Mouse (Mus musculus): Measurements from ENCODE around the gene Arhgap15. TPM values are rescaled to one million over a fixed set of nuclear protein-coding genes. Genes with fewer than 3 reads are reported as not detected.

Gene Arhgap15
- polyA plus RNA-seq, 1 experiment from 2014 or later: 0.30 TPM

GRCm38 (mm10) chr2:44029035-44029715, 280.6 kb downstream of the Arhgap15 start:
- DNase-seq (ENCODE audit: extremely low spot score, low spot score): no peak
- H3K4me3 ChIP-seq: no peak overlapping the region
- H3K36me3 ChIP-seq (replicated peaks): no peaks in the 10 kb centered on the region
- no peaks in the 10 kb centered on the region for H3K27me3 ChIP-seq (ENCODE audit: poor library complexity, severe bottlenecking)
- H3K9me3 ChIP-seq: no peaks in the 10 kb centered on the region
- WGBS: 93% methylated on average over 8 of the region's 8 CpGs
- H3K27ac ChIP-seq: no peak overlapping the region
- no peaks in the 10 kb centered on the region for H3K4me1 ChIP-seq

DNA sequence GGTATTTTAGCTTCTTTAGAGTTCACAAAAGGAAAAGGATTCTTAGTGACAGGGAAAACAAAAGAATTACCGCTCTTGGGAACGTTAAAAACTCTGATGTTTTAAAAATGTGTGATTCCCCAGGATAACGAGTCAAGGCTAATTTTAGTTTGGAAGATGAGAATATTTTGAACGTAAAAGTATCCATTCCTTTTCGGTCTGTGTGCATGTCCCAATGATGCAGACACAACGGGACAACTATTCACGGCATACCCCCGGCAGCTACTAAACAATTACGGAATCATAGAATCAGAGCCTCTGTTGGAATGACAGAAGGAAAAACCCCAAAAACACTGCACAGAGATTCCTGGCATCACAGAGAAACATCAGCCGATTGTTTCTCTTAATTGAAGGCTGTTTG, 281.2 kb downstream of the Arhgap15 start:
- no peaks in the 10 kb centered on the region for H3K4me1 ChIP-seq
- DNase-seq (ENCODE audit: extremely low spot score, low spot score): no peak
- H3K27me3 ChIP-seq (ENCODE audit: poor library complexity, severe bottlenecking): no peaks in the 10 kb centered on the region
- no peaks in the 10 kb centered on the region for H3K36me3 ChIP-seq (replicated peaks)
- H3K27ac ChIP-seq: no peak overlapping the region
- 92% methylated on average over 10 of the region's 10 CpGs for WGBS
- H3K9me3 ChIP-seq: no peaks in the 10 kb centered on the region
- H3K4me3 ChIP-seq: no peak overlapping the region

DNA sequence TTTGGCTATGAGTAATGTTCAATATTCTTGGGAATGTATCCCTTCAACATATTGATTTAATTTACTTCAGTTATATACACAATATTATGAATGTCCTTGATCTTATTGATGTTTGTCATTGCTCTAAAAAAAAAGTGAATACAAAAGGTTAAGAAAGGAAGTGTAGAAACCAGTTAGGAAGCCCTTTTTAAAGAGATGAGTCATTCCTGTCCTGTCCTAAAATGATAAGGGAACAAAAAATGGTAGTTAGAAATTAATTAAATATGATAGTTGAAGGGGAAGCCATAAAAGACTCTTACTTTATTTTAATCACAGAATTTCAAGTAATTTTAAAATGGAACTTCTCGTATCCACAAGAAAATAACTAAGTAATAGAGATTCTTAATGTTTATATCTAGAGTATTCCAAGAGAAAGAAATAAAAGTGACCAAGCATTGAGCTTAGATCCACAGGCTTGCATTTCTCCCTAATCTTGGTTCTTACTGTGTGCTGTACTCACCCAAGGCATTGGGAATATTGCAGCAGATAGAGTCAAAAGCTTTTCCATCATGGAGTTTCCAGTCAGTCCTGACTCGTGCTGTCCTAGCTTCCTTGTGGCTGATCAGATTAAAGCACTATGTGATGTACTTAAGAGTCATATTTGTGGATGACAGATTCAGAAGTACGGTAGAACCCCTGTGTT, 291.0 kb downstream of the Arhgap15 start:
- 84% methylated on average over 3 of the region's 3 CpGs for WGBS
- no peak for DNase-seq (ENCODE audit: extremely low spot score, low spot score)
- Histone ChIP-seq H3K27ac (no peak overlapping the region), H3K4me3 (no peak overlapping the region), H3K36me3 (replicated peaks) (no peaks in the 10 kb centered on the region), H3K4me1 (no peaks in the 10 kb centered on the region), H3K9me3 (no peaks in the 10 kb centered on the region), H3K27me3 (ENCODE audit: poor library complexity, severe bottlenecking) (no peaks in the 10 kb centered on the region)

- Histone ChIP-seq H3K4me3 (no peak overlapping the region), H3K27me3 (ENCODE audit: poor library complexity, severe bottlenecking) (no peaks in the 10 kb centered on the region), H3K36me3 (replicated peaks) (no peaks in the 10 kb centered on the region), H3K27ac (no peak overlapping the region), H3K9me3 (no peaks in the 10 kb centered on the region), H3K4me1 (no peaks in the 10 kb centered on the region)
- WGBS: 73% methylated on average over 2 of the region's 2 CpGs
- no peak for DNase-seq (ENCODE audit: extremely low spot score, low spot score)
Observed at GRCm38 (mm10) chr2:44044088-44044487, 295.5 kb downstream of the Arhgap15 start.

DNA sequence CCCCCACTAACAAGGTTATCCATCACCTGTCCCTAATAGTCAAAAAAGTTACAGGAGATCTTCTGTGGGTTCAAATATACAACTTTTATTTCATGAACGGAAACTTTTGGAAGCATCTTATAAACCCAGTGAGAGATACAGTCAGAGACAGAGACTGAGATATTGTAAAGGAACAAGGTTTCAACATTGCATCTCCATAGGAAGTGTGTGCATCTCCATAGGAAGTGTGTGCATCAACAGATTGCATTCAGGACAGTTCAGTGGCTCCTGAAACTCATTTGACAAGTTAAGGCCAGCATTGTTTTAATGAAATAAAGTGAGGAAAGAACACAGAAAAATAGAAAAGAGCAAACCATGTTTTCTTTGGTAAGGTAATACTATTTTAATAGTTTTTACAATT, 296.0 kb downstream of the Arhgap15 start:
- Histone ChIP-seq H3K36me3 (replicated peaks) (no peaks in the 10 kb centered on the region), H3K4me1 (no peaks in the 10 kb centered on the region), H3K4me3 (no peak overlapping the region), H3K27ac (no peak overlapping the region), H3K27me3 (ENCODE audit: poor library complexity, severe bottlenecking) (no peaks in the 10 kb centered on the region), H3K9me3 (no peaks in the 10 kb centered on the region)
- no peak for DNase-seq (ENCODE audit: extremely low spot score, low spot score)
- WGBS: 88% methylated on average over 1 of the region's 1 CpGs

- H3K27me3 ChIP-seq (ENCODE audit: poor library complexity, severe bottlenecking): no peaks in the 10 kb centered on the region
- no peaks in the 10 kb centered on the region for H3K9me3 ChIP-seq
- no peaks in the 10 kb centered on the region for H3K4me1 ChIP-seq
- H3K36me3 ChIP-seq (replicated peaks): no peaks in the 10 kb centered on the region
- no peak overlapping the region for H3K4me3 ChIP-seq
- DNase-seq (ENCODE audit: extremely low spot score, low spot score): no peak
- 81% methylated on average over 1 of the region's 1 CpGs for WGBS
- H3K27ac ChIP-seq: no peak overlapping the region
Observed at GRCm38 (mm10) chr2:44045231-44045630, 296.6 kb downstream of the Arhgap15 start.

DNA sequence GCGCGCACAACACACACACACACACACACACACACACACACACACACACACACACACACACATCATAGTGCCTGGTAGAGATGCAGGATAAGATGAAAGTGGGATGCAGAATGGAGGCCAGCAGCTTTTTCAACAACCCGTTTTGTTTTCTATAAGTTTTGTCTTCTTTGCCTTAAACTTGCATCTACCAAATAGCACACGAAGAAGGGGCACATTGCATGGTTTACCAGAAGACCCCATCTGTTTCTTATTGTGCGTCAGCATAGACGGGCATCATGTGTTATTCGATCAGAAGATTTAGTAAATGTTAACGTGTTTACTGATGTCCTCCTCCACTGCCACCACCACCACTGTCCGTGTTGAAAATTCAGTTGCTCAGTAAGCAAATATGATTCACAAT, 311.7 kb downstream of the Arhgap15 start:
- Histone ChIP-seq H3K9me3 (no peaks in the 10 kb centered on the region), H3K27ac (0 out of 2 replicates have a peak overlapping the region, but pooled peaks have one; percentile 5), H3K4me3 (no peak overlapping the region), H3K4me1 (peaks cover 8% of the 10 kb centered on the region), H3K27me3 (ENCODE audit: poor library complexity, severe bottlenecking) (no peaks in the 10 kb centered on the region), H3K36me3 (replicated peaks) (no peaks in the 10 kb centered on the region)
- 81% methylated on average over 9 of the region's 9 CpGs for WGBS
- no peak for DNase-seq (ENCODE audit: extremely low spot score, low spot score)

DNA sequence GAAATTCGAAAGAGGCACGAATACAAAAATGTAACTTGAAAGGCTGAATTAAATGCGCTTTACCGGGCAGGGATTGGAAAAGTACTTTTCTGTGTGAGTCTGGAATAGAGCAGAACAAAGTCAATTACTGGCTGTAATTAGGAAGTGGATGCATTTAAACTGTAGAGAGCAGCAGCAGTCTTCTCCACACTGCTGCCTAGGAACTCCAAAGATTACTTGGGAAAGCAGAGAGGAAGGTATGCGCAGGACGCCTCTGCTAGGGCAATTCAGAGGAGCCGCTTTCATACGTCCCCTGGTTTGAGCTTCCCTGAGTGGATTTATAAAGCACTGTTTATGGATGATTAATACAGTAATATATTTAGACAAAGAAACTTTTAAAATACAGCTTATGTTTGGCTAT, 312.1 kb downstream of the Arhgap15 start:
- Histone ChIP-seq H3K27ac (0 out of 2 replicates have a peak overlapping the region, but pooled peaks have one; percentile 5), H3K36me3 (replicated peaks) (no peaks in the 10 kb centered on the region), H3K4me3 (no peak overlapping the region), H3K4me1 (peaks cover 8% of the 10 kb centered on the region), H3K27me3 (ENCODE audit: poor library complexity, severe bottlenecking) (no peaks in the 10 kb centered on the region), H3K9me3 (no peaks in the 10 kb centered on the region)
- WGBS: 58% methylated on average over 8 of the region's 8 CpGs
- DNase-seq (ENCODE audit: extremely low spot score, low spot score): no peak

GRCm38 (mm10) chr2:44065067-44065466, 316.4 kb downstream of the Arhgap15 start:
- DNase-seq (ENCODE audit: extremely low spot score, low spot score): no peak
- H3K36me3 ChIP-seq (replicated peaks): no peaks in the 10 kb centered on the region
- H3K27me3 ChIP-seq (ENCODE audit: poor library complexity, severe bottlenecking): no peaks in the 10 kb centered on the region
- 89% methylated on average over 5 of the region's 5 CpGs for WGBS
- peaks cover 8% of the 10 kb centered on the region for H3K4me1 ChIP-seq
- no peak overlapping the region for H3K4me3 ChIP-seq
- H3K9me3 ChIP-seq: no peaks in the 10 kb centered on the region
- no peak overlapping the region for H3K27ac ChIP-seq

- 89% methylated on average over 7 of the region's 7 CpGs for WGBS
- no peak for DNase-seq (ENCODE audit: extremely low spot score, low spot score)
- H3K4me1 ChIP-seq: no peaks in the 10 kb centered on the region
- no peaks in the 10 kb centered on the region for H3K27me3 ChIP-seq (ENCODE audit: poor library complexity, severe bottlenecking)
- no peak overlapping the region for H3K4me3 ChIP-seq
- H3K9me3 ChIP-seq: no peaks in the 10 kb centered on the region
- H3K27ac ChIP-seq: no peak overlapping the region
- H3K36me3 ChIP-seq (replicated peaks): no peaks in the 10 kb centered on the region
Observed at GRCm38 (mm10) chr2:44068151-44068840, 319.7 kb downstream of the Arhgap15 start.

DNA sequence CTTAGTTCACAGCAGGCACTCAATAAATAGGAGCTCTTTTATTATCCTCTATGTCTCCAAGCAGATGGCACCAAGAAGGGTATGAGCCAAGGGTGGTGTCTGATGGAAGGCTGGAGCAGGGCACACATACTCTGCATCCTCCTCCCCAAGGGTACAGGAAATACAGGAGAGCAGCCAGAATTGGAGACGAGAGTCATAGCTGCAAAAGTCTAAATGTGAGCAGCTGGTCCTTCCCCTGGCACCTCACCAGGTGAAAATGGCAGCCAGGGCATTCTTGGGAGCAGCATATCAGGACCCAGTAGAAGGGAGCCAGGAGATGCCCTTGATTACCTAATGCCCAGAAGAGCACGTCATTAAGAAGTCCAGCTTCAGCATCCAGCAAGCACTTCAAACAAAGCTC, 320.3 kb downstream of the Arhgap15 start:
- Histone ChIP-seq H3K36me3 (replicated peaks) (no peaks in the 10 kb centered on the region), H3K9me3 (no peaks in the 10 kb centered on the region), H3K4me1 (no peaks in the 10 kb centered on the region), H3K27me3 (ENCODE audit: poor library complexity, severe bottlenecking) (no peaks in the 10 kb centered on the region), H3K4me3 (no peak overlapping the region), H3K27ac (no peak overlapping the region)
- 87% methylated on average over 2 of the region's 2 CpGs for WGBS
- no peak for DNase-seq (ENCODE audit: extremely low spot score, low spot score)

GRCm38 (mm10) chr2:44076570-44076969, 327.9 kb downstream of the Arhgap15 start:
- H3K4me1 ChIP-seq: 0 out of 2 replicates have a peak, but pooled peaks cover 4% of the 10 kb centered on the region
- H3K27me3 ChIP-seq (ENCODE audit: poor library complexity, severe bottlenecking): no peaks in the 10 kb centered on the region
- H3K4me3 ChIP-seq: no peak overlapping the region
- H3K27ac ChIP-seq: no peak overlapping the region
- no peaks in the 10 kb centered on the region for H3K9me3 ChIP-seq
- no peaks in the 10 kb centered on the region for H3K36me3 ChIP-seq (replicated peaks)
- DNase-seq (ENCODE audit: extremely low spot score, low spot score): no peak

DNA sequence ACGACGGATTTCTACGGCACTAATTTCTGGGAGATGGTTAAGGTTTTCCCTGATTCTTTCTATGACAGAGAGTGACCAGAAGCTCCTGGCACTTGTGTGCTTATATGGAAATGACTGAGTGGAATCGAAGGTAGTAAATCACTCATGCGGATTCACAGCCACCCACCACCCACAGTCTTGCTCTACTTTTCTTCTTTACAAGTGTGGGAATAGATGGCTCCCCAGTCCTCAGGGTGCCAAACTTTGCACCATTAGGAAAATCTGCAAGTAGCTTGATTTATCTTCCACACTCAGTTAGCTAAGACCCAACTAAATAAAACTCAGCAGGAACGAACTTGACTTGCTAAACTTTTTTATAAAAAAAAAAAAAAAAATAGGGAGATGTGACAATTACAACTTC, 331.9 kb downstream of the Arhgap15 start:
- H3K4me1 ChIP-seq: 0 out of 2 replicates have a peak, but pooled peaks cover 4% of the 10 kb centered on the region
- DNase-seq (ENCODE audit: extremely low spot score, low spot score): no peak
- no peak overlapping the region for H3K4me3 ChIP-seq
- no peaks in the 10 kb centered on the region for H3K9me3 ChIP-seq
- no peaks in the 10 kb centered on the region for H3K36me3 ChIP-seq (replicated peaks)
- no peak overlapping the region for H3K27ac ChIP-seq
- WGBS: 92% methylated on average over 6 of the region's 6 CpGs
- H3K27me3 ChIP-seq (ENCODE audit: poor library complexity, severe bottlenecking): no peaks in the 10 kb centered on the region
